Mouse (Mus musculus): ENCODE results near the gene Mthfsd.
A peak's percentile ranks its signal among the peaks of the same experiment; 100 is the strongest.
"Not testable (repeated sequence)": the region's sequence is repeated elsewhere in the genome, so short reads cannot be mapped to it uniquely, and the experiment has no call there.

The Mthfsd gene

DNA sequence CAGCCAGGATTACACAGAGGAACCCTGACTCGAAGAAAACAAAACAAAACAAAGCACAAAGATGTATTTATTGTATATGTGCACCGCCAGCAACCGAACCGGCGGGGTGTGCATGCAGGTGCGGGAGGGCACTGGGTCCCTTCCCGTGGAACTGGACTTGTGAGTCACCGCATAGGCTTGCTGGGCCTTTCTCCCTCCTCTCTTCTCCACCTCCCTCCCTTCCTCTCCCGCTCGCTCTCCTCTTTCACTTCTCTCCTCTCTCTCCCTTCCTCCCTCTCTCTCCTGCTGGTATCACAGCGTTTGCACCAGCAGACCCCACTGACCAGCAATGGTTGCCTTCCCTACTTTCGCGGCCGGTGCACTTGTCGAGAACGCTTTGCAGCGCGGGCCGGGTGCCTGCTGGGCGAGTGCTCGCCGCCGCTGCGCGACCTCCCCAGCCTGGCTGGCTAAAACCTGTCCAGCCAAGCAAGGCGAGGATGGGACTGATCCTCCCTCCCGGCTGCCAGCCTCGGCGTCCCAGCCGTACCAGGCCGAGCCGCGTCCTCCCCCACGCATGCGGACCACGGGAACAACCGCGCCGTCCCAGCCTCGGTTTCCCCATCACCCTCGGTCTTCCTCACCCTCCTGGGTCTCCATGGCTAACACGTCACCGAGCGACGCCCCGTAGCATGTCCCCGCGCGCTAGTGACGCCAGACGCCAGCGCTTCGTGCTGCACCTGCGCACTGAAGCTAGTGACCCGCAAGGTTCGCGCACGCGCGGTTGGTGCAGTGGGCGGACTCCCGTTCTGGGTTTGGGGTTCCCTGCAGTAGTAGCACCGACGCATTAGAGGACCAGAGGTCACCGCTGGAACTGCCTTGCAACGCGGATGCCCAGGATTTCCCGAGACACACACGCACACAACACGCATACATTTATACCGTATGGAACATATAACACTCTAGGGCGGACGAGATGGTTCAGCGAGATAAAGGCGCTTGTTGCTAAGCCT lies at the start of gene Mthfsd:
Mthfsd (minus strand) TSS at position 725 of the 989 bp plus-strand sequence.
- DNase-seq (ENCODE audit: extremely low spot score, low spot score), result peak; percentile 98

DNA sequence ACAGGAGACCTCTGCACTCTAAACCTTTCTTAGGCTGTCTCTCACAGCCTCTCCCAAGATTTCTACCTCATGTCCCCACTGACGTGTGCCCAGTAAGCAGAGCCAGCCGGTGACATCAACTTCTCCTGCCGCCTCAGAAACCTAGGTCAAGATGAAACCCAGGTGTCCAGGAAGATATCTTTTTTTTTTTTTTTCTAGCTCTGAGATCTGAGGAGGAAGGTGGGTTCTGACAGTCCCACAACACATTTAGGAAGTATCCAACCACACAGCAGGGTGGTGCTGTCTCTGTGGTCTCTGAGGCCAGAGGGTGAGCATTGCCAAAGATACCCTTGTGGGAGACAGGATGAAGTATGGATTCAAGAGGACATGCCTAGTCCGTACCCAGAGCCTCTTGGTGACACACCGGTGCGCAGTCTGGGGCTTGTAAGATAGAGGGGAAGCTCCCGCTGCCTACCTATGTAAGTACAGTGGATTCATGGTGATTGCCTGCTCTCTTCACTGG lies 48.8 kb upstream of the Mthfsd start:
- DNase-seq (ENCODE audit: extremely low spot score, low spot score), result no peak

DNA sequence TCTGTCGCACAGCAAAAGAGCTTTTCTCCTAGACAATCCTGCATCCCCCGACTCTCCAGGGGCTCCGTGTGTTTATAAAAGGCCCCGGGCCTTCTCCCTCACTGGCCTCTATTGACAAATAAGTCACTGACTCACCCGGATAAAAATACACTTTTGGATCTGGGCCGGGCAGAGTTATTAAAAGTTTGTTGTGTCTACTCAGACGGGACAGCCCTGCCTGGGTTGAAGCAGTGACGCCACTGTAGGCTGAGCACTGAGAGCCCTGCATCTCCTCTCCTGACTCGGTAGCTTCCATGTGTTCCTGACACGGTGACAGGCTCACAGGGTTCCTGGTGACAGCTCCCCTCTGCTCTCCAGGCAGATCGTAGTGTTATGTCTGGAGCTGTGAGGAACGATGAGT lies 44.2 kb upstream of the Mthfsd start:
- DNase-seq (ENCODE audit: extremely low spot score, low spot score), result no peak

DNA sequence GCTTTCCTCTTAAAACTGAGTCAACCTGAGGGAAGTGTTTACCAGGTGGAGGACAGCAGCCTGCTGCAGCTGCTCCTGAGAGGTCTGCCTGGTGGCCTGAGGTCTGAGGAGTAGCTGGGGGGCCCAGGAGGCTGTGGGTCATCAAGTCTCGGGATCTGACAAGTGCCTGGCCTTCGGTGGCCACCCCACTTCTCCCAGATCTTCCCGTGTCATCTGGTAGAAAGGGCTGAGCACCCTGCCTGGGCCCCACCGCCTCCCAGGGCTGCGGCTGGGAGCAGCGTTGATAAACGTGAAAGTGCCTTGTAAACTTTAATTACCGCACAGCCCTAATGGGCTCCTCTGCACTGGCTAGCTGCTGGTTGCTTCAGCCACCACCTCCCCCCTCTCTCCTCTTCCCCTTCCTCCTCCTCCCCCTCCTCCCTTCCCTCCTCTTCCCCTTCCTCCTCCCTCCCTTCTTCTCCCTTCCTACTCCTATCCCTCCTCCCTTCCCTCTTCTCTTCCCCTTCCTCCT lies 40.4 kb upstream of the Mthfsd start:
- no peak for DNase-seq (ENCODE audit: extremely low spot score, low spot score)

DNA sequence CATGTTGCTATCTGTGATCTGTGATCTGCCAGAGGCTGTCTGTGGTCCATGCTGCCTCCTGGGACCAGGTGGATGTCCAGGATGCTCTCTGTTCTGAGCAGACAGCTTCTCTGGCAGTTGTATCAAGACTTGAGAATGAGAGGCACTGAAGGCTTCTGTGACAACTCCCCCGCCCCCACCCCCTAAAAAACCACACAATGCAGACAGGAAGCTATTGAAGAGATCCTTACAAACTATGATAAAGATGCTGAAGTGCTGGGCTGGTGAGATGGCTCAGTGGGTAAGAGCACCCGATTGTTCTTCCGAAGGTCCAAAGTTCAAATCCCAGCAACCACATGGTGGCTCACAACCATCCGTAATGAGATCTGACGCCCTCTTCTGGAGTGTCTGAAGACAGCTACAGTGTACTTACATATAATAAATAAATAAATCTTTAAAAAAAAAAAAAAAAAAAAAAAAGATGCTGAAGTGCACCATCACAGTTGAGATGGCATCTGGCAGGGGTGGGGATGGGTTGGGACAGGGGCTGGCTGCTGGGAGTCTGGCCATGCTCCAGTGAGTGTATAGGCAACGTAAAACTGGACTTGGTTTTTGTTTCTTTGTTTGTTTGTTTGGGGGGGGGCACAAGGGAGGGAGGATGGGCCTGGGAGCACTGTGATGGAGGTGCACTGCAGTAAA lies 37.4 kb upstream of the Mthfsd start:
- not testable (repeated sequence) for DNase-seq (ENCODE audit: extremely low spot score, low spot score)

DNA sequence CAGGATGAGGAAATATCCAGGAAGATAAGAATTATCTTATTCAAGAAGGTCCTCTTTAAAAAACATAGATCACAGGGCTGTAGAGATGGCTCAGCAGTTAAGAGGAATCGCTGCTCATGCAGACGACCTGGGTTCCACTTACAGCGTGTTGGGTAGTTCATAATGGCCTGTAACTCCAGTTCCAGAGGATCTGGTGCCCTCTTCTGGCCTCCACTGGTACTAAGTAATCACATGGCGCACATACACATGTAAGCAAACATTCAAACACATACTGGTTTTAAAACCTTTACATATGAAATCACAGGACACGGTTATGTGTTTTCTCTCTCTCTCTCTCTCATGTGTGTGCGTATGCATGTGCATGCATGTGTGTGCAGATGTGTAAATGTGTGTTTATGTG lies 28.7 kb upstream of the Mthfsd start:
- DNase-seq (ENCODE audit: extremely low spot score, low spot score), result no peak

DNA sequence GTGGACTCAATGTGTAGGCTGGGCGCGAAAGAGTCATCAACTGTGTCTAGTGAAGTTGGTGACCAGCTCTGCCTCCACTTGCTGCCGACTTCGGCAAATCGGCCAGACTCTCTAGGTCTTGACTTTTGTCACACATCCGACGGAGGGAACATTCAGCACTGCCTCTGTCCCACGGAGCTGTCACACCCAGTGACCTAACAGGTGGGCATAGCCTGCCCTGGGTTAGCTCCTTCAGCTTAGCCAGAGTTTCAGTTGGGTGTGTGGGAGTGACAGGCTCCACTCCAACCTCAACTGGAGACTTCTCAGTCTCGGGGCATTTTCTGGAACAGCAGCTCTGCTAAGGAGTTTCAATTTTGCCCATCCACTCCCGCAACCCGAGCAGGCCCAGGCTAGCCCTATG lies 26.3 kb upstream of the Mthfsd start:
- no peak for DNase-seq (ENCODE audit: extremely low spot score, low spot score)

DNA sequence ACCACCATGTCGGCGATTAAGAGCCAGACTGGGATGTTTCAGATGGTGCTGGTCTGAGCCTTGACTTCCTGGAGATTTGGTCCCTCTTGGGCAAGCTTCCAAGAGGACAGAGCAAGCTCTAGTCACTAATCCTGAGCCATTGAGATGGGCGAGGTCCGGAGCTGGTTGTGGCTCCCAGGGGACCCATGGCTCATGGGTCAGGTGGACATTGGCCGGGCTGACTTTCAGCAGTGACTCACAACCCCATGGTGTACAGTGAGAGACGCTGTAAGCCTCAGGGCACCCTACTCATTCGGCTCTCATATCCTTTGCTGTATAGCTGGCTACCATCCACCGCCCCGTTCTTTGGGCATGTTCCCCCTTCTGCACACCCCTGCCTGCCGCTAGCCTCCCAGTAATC lies 25.9 kb upstream of the Mthfsd start:
- DNase-seq (ENCODE audit: extremely low spot score, low spot score), result no peak

DNA sequence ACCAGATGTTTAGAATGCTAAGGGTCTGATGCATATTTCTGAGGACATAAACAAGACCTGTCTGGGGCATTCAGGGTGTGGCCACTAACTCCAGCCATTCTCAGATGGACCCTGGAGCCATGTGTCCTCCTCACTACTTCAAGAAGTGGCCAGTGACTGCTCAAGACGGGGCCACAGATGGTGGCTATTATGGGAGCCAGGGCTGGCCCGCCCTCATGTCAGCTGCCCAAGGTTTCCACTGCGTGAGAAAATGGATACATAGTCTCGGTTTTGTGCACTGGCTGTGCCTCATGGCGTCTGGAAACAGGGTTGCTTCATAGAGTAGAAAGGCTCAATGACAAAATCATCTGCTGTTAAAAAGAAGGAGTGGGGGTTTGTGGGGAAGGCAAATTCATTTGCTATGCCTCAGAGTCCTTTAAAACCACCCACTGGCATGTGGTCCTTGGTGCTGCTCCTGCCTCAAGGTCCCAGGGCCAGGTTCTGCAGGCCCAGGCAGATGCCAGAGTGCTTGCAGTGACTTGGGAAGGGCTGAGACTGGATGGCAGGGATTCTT lies 24.8 kb upstream of the Mthfsd start:
- DNase-seq (ENCODE audit: extremely low spot score, low spot score), result no peak

DNA sequence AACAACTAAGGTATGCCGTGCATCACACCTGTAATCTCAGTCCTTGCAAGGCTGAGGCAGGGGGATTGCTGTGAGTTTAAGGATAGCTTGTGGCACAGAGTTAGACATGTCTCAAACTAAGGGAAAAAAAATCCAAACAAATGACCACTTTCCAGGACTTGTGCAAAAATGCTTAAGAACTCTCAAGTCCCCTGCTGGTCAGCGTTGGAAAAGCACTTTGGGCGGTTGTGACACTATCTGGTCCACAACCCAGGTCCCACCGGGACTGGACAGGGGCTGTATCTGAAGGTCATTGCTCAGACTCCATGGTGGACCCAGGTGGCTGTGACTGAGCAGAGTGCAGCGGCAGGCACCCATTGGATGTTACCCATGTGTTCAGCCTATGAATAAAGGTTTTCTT lies 22.3 kb upstream of the Mthfsd start:
- peak; percentile 47 for DNase-seq (ENCODE audit: extremely low spot score, low spot score)

DNA sequence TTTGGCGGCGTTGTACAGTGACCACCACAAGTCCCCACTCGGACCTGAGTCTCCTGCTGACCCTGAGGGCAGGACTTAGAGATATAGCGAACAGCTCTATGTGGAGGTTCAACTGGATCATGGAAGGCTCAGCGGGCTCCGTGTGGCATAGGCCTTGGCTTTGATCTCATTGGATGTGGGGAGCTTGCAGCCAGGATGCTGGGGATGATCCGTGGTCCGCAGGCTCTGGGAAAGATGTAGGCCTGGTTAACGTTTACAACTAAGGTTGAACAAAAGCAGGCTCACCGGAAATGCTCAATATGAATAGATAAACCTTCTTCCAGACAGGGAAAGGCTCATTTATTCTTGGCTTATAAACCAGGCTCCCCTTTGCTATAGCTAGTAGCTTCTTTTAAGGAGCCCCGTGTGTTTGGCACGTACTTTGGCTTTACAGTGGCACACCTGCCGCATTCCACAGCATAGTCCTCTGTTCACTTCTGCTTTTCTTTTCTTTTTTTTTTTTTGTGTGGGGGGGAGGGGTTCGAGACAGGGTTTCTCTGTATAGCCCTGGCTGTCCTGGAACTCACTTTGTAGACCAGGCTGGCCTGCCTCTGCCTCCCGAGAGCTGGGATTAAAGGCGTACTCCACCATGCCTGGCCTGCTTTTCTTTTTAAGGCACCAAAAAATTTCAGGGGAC lies 21.2 kb upstream of the Mthfsd start:
- DNase-seq (ENCODE audit: extremely low spot score, low spot score), result no peak

DNA sequence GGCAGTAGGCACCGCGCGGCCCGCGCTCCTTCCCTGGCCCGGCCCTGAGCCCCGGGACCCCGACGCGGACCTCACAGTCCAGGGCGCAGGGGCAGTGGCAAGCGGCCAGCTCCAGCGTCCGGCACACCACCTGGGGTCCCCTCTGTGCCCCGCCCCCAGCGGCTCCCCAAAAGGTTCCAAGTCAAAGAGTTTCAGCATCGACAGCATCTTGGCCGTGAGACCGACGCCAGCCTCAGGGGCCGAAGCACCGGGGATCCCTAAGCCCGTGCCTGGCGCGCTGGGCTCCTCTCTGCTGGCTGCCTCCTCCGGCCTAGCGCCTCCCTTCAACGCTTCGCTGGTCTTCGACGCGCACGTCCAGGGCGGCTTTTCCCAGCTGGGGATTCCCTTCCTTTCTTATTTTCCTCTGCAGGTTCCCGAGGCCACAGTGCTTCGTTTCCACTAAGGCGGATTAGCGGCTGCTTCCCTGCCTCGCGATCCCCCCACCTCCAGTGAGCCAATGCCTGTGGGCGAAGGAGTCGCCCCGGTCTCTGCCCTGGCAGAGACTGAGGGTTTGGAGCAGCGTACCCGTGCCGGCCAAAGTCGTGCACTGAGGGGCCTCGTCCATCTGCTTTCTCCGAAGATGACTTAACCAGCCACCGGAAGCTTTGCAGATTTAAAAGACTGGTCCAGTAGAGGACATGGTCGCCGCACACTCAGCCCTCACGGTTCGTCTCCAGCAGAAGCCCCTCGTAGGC lies 20.5 kb upstream of the Mthfsd start:
- DNase-seq (ENCODE audit: extremely low spot score, low spot score), result peak; percentile 70

DNA sequence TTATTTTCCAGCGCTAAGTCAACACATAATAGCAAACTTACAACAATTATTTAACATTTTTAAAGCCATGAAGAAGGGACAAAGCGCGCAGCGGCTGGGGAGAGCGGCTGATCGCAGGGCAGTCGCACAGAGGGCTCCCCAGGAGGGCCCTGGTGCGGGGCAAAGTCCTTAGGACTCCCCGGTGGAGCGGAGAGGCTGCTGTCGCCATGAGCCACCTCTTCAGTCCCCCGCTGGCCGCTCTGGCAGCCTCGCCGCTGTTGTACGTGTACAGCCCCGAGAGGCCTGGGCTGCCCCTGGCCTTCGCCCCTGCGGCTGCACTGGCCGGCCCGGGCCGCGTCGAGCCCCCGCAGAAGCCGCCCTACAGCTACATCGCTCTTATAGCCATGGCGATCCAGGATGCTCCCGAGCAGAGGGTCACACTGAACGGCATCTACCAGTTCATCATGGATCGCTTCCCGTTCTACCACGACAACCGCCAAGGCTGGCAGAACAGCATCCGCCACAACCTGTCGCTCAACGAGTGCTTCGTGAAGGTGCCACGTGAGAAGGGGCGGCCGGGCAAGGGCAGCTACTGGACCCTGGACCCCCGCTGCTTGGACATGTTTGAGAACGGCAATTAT lies 19.7 kb upstream of the Mthfsd start, which contains the start of gene Foxl1:
Foxl1 (plus strand) TSS at position 185 of the 620 bp plus-strand sequence.
- DNase-seq (ENCODE audit: extremely low spot score, low spot score), result no peak

DNA sequence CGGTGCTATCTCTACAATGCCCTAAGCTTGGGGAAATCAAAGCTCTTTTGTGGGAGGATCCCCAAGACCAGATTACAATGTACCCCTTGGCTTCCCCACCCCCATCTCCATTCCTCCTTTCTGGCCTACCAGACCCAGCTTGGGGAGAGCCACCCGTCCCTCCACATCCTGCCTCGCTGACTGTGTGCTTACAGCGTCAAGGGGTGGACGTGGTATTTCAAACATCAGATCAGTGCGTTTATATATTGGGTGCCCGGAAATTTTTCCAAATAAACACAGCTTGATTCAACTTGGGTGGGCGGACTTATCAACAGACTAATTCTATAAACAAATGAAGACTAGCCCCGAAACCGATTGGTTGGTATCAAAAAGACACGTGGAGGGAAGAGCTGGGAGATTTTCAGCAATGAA lies 19.1 kb upstream of the Mthfsd start:
- peak; percentile 40 for DNase-seq (ENCODE audit: extremely low spot score, low spot score)

DNA sequence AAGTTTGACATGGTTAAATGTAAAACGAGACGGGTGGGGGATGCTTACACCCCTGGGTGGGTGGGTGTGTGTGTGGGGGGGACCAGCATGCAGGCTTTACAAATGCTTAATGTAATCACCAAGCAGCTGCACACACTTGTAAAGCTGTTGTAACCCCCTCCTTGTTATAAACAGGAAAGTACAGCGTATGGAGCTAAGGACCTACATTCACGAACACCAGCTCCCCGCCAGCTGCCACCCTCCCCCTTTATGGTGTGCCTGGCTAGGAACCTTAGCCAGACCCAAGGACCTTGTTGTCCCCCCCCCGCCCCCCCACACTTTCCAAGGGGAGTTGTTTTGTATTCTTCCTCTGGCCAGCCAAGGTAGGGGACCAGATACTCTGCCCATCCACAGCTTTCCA lies 18.5 kb upstream of the Mthfsd start:
- DNase-seq (ENCODE audit: extremely low spot score, low spot score), result peak; percentile 24

DNA sequence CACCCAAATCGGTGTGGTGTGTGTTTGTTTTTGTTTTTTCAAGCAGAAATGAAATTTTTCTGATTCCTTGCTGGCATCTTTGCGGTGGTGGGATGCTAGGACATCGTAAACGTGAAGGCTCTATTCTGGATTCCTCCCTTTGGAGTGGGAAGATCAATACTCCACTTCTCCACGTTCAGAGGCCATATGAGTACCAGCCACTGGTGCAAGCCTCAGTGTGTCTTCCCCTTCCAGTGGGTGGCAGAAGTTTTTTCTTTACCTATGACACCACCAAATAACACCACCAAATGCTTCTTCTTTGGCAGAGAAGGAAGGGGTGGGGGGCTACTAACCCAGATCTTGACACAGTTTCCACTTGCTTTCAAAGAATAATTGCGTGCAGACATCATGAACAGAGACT lies 18.0 kb upstream of the Mthfsd start:
- peak; percentile 33 for DNase-seq (ENCODE audit: extremely low spot score, low spot score)

DNA sequence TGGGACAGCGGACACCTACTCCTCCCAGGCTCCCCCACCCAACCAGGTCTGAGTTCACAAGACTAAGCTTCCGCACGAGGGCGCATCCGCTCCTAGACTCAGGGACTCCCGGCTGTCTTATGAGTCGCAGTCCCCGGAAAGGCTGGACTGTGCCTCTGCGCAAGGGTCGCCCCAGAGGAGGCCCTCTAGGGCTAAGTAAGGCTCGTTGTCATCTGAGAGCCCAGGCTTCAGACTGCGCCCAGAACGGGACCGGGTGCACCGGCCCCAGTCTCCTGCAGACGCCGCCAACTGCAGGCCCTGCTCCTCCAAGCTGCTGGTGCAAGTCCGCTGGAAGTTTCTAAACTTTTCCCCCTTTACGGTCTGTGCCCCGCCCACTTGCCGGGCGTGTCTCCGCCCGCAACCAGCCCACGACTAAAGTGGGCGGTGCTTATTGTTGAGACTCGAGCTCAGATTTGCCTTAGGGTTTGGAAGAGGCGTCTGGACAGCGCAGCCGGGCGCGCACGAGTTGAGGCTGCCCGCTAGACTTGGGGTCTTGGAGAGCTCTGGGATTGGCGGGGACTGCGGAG lies 17.2 kb upstream of the Mthfsd start:
- DNase-seq (ENCODE audit: extremely low spot score, low spot score), result peak; percentile 85

DNA sequence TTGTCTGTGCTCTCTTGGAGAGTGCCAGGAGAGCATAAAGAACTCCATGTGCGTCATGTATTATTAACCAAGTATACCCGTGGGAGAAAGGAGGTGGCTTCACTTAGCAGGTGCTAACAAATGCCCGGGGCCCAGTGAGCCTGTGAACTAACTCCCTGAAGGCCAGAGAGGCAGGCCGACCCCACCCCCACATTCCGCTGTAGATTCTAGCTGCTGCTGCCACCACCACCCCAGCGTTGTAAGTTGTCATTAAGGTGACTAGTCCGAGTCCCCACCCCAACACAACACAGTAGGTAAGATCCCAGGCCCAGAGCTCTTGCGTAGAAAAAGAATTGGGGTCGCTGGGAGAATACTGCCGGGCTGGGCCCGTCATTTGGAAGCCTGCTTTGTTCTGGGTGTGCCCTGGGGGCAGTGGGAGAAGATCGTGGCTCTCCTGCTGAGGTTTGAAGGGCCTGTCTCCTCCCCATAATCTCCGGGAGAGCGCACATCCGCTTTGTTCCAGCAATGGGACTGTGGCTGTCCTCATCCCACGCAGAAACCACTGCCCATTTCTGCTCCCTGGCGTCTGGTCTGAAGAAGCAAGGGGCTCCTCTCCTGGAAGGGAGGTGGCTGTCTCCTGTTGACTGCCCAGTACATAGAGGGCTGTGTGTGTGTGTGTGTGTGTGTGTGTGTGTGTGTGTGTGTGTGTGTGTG lies 16.5 kb upstream of the Mthfsd start:
- DNase-seq (ENCODE audit: extremely low spot score, low spot score), result no peak

DNA sequence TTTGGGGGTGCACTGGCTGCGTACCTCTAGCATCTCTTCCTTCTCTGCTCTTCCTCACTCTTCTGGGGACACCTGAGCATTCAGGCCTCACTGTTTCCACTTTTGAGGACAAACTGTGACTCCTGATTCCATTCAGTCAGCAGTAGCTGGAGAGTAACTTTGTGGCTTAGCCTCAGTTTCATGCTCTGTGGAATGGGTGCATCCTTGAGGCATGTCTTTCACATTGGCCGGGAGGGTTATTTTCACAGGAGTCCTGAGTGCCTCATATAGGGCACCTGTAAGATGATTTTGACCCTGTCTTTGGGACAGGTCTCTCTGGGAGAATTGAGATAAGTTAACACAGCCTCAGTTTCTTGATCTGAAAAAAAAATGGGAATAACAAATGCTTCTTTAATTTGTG lies 14.9 kb upstream of the Mthfsd start:
- no peak for DNase-seq (ENCODE audit: extremely low spot score, low spot score)
